Mouse (Mus musculus): ENCODE data around the gene Sdhaf4. TPM values are rescaled to one million over a fixed set of nuclear protein-coding genes. Genes with fewer than 3 reads are reported as not detected.
A peak's percentile ranks its signal among the peaks of the same experiment; 100 is the strongest.

Sdhaf4 gene
- total and polyA plus RNA-seq, 2 experiments from 2014 or later: 16.1 to 127 TPM

- Histone ChIP-seq H3K4me2 (ENCODE audit: low read depth, low read length) (no peak overlapping the region), H3K27me3 (ENCODE audit: control insufficient read depth, insufficient read depth, low read length) (no peaks in the 10 kb centered on the region), H3K4me3 (ENCODE audit: low read depth, low read length) (no peak overlapping the region), H3K27ac (ENCODE audit: low read depth) (no peak overlapping the region), H3K4me1 (ENCODE audit: control insufficient read depth, insufficient read depth) (0 out of 2 replicates have a peak, but pooled peaks cover 3% of the 10 kb centered on the region), H3K9me3 (replicated peaks; ENCODE audit: control insufficient read depth, low read length) (no peaks in the 10 kb centered on the region), H3K9ac (replicated peaks; ENCODE audit: low read depth, low read length) (no peak overlapping the region), H3K36me3 (replicated peaks; ENCODE audit: control insufficient read depth, insufficient read depth, low read length) (no peaks in the 10 kb centered on the region)
- WGBS: 17% methylated on average over 1 of the region's 1 CpGs
- DNase-seq (ENCODE audit: low spot score) (peak; percentile 24), ATAC-seq (ENCODE audit: insufficient read depth, low read depth) (peak; percentile 57; the same call in 1 of the 2 replicates)
- TF ChIP-seq CTCF (IDR thresholded peaks at IDR 0.05; ENCODE audit: low read depth) (no peak), EP300 (IDR thresholded peaks at IDR 0.05; ENCODE audit: low read depth) (no peak)
Observed at GRCm38 (mm10) chr1:23966226-23966625, 39.2 kb downstream of the Sdhaf4 start.

- Histone ChIP-seq H3K9me3 (replicated peaks; ENCODE audit: control insufficient read depth, low read length) (no peaks in the 10 kb centered on the region), H3K4me1 (ENCODE audit: control insufficient read depth, insufficient read depth) (no peaks in the 10 kb centered on the region), H3K27me3 (ENCODE audit: control insufficient read depth, insufficient read depth, low read length) (no peaks in the 10 kb centered on the region), H3K36me3 (replicated peaks; ENCODE audit: control insufficient read depth, insufficient read depth, low read length) (no peaks in the 10 kb centered on the region), H3K4me2 (ENCODE audit: low read depth, low read length) (peak overlapping the region; percentile 48), H3K27ac (ENCODE audit: low read depth) (no peak overlapping the region), H3K9ac (replicated peaks; ENCODE audit: low read depth, low read length) (no peak overlapping the region), H3K4me3 (ENCODE audit: low read depth, low read length) (peak overlapping the region; percentile 23)
- DNase-seq (ENCODE audit: low spot score) (no peak), ATAC-seq (ENCODE audit: insufficient read depth, low read depth) (no peak)
- 20% methylated on average over 6 of the region's 6 CpGs for WGBS
- TF ChIP-seq EP300 (IDR thresholded peaks at IDR 0.05; ENCODE audit: low read depth): no peak
- no peak for TF ChIP-seq CTCF (IDR thresholded peaks at IDR 0.05; ENCODE audit: low read depth)
Observed at GRCm38 (mm10) chr1:23959415-23959732, 46.1 kb downstream of the Sdhaf4 start.

- H3K4me2 ChIP-seq (ENCODE audit: low read depth, low read length): peak overlapping the region; percentile 48
- no peak overlapping the region for H3K27ac ChIP-seq (ENCODE audit: low read depth)
- WGBS: 12% methylated on average over 13 of the region's 13 CpGs
- peak overlapping the region; percentile 23 for H3K4me3 ChIP-seq (ENCODE audit: low read depth, low read length)
- no peaks in the 10 kb centered on the region for H3K36me3 ChIP-seq (replicated peaks; ENCODE audit: control insufficient read depth, insufficient read depth, low read length)
- no peak for DNase-seq (ENCODE audit: low spot score)
- H3K9ac ChIP-seq (replicated peaks; ENCODE audit: low read depth, low read length): no peak overlapping the region
- TF ChIP-seq EP300 (IDR thresholded peaks at IDR 0.05; ENCODE audit: low read depth) (no peak), CTCF (IDR thresholded peaks at IDR 0.05; ENCODE audit: low read depth) (no peak)
- no peaks in the 10 kb centered on the region for H3K27me3 ChIP-seq (ENCODE audit: control insufficient read depth, insufficient read depth, low read length)
- no peak for ATAC-seq (ENCODE audit: insufficient read depth, low read depth)
- H3K9me3 ChIP-seq (replicated peaks; ENCODE audit: control insufficient read depth, low read length): no peaks in the 10 kb centered on the region
- H3K4me1 ChIP-seq (ENCODE audit: control insufficient read depth, insufficient read depth): no peaks in the 10 kb centered on the region
Observed at GRCm38 (mm10) chr1:23958668-23959414, 46.6 kb downstream of the Sdhaf4 start.

- H3K4me3 ChIP-seq (ENCODE audit: low read depth, low read length): no peak overlapping the region
- no peak overlapping the region for H3K27ac ChIP-seq (ENCODE audit: low read depth)
- no peaks in the 10 kb centered on the region for H3K4me1 ChIP-seq (ENCODE audit: control insufficient read depth, insufficient read depth)
- TF ChIP-seq EP300 (IDR thresholded peaks at IDR 0.05; ENCODE audit: low read depth): no peak
- TF ChIP-seq CTCF (IDR thresholded peaks at IDR 0.05; ENCODE audit: low read depth): no peak
- H3K9ac ChIP-seq (replicated peaks; ENCODE audit: low read depth, low read length): no peak overlapping the region
- H3K9me3 ChIP-seq (replicated peaks; ENCODE audit: control insufficient read depth, low read length): no peaks in the 10 kb centered on the region
- H3K36me3 ChIP-seq (replicated peaks; ENCODE audit: control insufficient read depth, insufficient read depth, low read length): no peaks in the 10 kb centered on the region
- H3K27me3 ChIP-seq (ENCODE audit: control insufficient read depth, insufficient read depth, low read length): no peaks in the 10 kb centered on the region
- DNase-seq (ENCODE audit: low spot score) (no peak), ATAC-seq (ENCODE audit: insufficient read depth, low read depth) (no peak)
- 85% methylated on average over 6 of the region's 6 CpGs for WGBS
- no peak overlapping the region for H3K4me2 ChIP-seq (ENCODE audit: low read depth, low read length)
Observed at GRCm38 (mm10) chr1:23958101-23958500, 47.4 kb downstream of the Sdhaf4 start.

GRCm38 (mm10) chr1:23955539-23955938, 49.9 kb downstream of the Sdhaf4 start:
- TF ChIP-seq EP300 (IDR thresholded peaks at IDR 0.05; ENCODE audit: low read depth): no peak
- no peak for TF ChIP-seq CTCF (IDR thresholded peaks at IDR 0.05; ENCODE audit: low read depth)
- H3K27me3 ChIP-seq (ENCODE audit: control insufficient read depth, insufficient read depth, low read length): no peaks in the 10 kb centered on the region
- H3K9me3 ChIP-seq (replicated peaks; ENCODE audit: control insufficient read depth, low read length): no peaks in the 10 kb centered on the region
- H3K4me2 ChIP-seq (ENCODE audit: low read depth, low read length): no peak overlapping the region
- H3K4me3 ChIP-seq (ENCODE audit: low read depth, low read length): no peak overlapping the region
- ATAC-seq (ENCODE audit: insufficient read depth, low read depth) (no peak), DNase-seq (ENCODE audit: low spot score) (no peak)
- no peaks in the 10 kb centered on the region for H3K4me1 ChIP-seq (ENCODE audit: control insufficient read depth, insufficient read depth)
- no peaks in the 10 kb centered on the region for H3K36me3 ChIP-seq (replicated peaks; ENCODE audit: control insufficient read depth, insufficient read depth, low read length)
- H3K9ac ChIP-seq (replicated peaks; ENCODE audit: low read depth, low read length): no peak overlapping the region
- H3K27ac ChIP-seq (ENCODE audit: low read depth): no peak overlapping the region
- 81% methylated on average over 4 of the region's 4 CpGs for WGBS

GRCm38 (mm10) chr1:23953921-23954320, 51.5 kb downstream of the Sdhaf4 start:
- 83% methylated on average over 13 of the region's 13 CpGs for WGBS
- no peak for DNase-seq (ENCODE audit: low spot score)
- TF ChIP-seq CTCF (IDR thresholded peaks at IDR 0.05; ENCODE audit: low read depth): no peak
- TF ChIP-seq EP300 (IDR thresholded peaks at IDR 0.05; ENCODE audit: low read depth): no peak

More at GRCm38 (mm10) chr1:23953921-23954320, 51.5 kb downstream of the Sdhaf4 start:
- H3K9ac ChIP-seq (replicated peaks; ENCODE audit: low read depth, low read length): no peak overlapping the region
- no peak for ATAC-seq (ENCODE audit: insufficient read depth, low read depth)
- H3K27me3 ChIP-seq (ENCODE audit: control insufficient read depth, insufficient read depth, low read length): no peaks in the 10 kb centered on the region
- no peak overlapping the region for H3K4me3 ChIP-seq (ENCODE audit: low read depth, low read length)
- H3K9me3 ChIP-seq (replicated peaks; ENCODE audit: control insufficient read depth, low read length): no peaks in the 10 kb centered on the region
- no peaks in the 10 kb centered on the region for H3K4me1 ChIP-seq (ENCODE audit: control insufficient read depth, insufficient read depth)
- H3K27ac ChIP-seq (ENCODE audit: low read depth): no peak overlapping the region
- H3K36me3 ChIP-seq (replicated peaks; ENCODE audit: control insufficient read depth, insufficient read depth, low read length): no peaks in the 10 kb centered on the region
- H3K4me2 ChIP-seq (ENCODE audit: low read depth, low read length): no peak overlapping the region
